Mouse (Mus musculus): ENCODE measurements around the gene Me3.

The Me3 gene

DNA sequence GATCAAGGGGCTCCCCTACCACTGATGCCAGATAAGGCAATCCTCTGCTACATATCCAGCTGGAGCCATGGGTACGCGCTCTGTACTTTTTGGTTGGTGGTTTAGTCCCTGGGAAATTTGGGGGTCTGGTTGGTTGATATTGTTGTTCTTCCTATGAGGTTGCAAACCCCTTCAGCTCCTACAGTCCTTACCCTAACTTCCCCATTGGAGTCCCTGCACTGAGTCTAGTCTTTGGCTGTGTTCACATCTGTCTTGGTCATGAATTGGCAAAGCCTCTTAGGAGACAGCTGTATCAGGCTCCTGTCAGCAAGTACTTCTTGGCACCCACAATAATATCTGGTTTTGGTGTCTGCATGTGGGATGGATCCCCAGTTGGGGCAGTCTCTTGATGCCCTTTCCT, 98.9 kb downstream of the Me3 start:
- peak; percentile 14 for DNase-seq

DNA sequence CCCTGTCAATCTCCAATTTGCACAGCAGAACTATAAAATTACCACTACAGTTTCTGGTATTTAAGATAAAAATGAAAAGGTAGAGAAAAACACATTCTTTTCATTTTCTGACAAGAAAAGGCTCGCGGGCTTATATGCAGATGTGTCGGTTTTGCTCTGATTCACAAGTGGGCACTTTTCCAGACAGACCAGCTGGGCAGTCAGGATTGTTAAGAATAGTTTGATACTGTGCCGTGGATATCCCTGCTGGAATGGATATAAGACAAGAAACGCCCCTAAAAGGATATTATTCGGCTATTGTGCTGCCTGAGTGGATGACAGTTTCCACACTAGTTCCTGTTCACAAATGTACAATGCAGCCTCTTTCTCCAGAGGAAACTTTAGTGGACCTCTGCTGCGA, 116.2 kb downstream of the Me3 start:
- DNase-seq, result peak; percentile 52

DNA sequence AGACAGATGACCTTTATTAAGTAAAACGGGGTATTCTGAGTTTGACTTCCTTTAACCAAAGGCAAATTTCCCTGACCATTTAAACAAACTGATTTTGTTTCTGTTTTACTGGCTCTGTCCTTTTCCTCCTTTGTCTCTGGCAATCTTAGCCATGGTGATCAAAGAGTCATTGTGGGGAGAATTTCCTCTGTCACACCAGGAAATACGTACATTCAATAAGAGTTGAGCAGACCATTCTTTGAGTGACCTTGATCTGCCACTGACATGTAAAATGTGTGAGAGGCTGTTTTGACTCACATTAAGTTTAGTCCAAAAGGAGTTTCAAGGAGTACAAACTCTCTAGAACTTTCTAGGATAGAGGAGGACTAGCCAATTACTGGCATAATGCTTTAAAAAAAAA, 117.0 kb downstream of the Me3 start:
- no peak for DNase-seq

DNA sequence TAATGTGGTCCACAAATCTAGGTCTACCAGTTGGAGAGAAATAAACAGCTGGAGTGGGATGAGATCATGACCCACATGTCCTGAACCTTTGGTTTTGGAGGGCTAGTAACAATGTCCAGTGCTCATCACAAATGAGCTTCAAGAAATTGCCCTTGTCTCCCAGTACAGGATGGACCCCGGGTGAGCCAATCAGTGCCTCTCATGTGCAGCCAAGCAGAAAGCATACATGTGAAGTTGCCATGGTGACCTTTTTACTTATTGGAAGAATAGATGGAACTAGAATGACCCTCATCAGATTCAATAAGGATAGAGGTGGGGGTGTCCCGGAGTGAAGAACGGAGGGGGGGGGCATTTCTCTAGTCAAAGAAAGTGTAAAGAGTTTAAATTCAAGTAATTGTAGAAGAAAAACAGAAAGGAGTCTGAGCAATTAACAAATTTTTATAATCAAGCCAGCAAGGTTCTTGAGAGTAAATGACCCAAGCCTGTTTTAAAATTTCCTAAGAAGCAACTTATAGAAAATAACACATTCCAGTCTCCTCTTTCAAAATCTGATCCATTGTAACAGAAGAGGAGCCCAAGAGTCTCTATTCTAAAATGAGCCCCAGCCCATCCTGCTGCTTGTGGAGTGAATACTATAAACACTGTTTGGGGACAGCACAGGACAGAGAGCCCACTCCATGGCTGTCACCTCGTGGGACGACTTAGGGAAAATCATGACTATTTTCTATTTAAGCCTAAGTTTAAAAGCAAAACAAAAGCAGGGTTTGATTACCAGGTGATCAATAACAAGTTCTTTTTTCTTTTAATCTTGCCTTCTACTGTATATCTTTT, 134.7 kb downstream of the Me3 start:
- DNase-seq, result no peak

DNA sequence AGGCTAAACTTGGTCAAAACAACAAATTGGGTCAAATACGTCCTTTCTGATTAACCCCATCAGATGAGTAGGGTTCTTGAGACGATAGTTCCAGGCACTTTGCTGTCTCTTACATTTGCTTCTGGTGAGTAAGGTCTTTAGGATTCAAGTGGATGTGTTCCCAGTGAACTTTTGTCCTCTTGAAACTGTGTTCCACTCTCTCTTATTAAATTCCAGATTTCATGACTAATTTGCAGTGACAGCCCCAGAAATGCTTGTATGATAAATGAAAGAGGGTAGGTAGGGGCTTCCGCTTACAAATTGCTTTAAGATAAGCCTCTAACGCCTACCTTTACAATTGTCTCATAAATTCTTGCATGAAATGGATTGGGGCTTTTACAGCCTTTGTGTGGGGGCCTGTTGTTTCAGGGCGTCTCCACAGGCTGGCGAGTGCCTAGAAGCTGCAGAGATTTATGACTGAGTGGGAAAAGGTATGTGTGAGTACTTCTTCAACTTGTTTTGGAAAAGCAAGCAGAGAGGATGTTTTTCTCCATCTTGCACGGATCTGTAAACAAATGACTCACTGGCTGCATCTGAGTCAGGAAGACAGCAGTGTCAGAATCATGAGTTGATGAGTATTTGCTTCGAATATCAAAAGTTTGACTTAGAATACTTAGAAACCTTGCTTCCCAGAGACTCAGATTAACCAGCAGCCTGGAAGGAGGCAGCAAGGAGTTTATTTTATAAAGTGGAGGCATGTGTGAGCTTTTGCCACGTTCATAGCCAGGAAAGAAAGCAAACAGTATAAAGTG, 137.1 kb downstream of the Me3 start:
- DNase-seq, result no peak

DNA sequence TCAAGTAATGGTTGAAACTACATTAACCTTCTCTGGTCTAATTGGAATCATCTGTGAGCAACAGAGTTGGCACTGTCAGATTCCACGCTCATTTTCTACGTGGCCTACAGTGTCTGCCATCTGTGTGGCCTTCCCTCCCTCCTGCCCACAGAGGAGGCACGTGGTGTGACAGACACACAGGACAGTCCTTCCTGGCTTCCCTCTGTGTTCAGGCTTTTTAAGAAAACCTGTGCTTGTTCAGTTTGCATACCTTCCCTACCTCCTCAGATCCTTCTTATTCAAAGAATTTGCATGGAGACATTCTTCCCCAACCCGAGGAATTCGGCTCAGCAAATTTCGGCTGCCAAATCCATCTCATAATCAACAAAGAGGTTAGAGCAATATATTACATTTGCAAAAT, 137.8 kb downstream of the Me3 start:
- DNase-seq, result no peak

DNA sequence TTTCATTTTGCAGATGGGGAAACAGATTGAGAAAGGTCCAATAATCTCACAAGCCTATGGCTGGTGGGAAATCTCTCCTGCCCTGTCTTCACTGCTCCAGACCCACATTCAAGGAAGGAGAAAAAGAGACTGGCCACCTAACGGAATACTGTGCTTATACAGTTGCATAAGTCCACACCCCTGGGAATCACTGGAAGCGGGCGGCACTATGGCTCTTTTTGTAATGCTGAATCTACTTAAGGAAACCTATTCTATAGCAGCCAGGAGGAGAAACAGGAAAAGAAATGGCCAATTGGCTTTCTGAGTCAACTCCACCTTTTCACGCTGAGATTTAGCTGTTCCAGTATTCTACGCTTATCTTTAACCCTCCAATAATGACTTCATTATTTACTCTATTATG, 140.7 kb downstream of the Me3 start:
- no peak for DNase-seq

DNA sequence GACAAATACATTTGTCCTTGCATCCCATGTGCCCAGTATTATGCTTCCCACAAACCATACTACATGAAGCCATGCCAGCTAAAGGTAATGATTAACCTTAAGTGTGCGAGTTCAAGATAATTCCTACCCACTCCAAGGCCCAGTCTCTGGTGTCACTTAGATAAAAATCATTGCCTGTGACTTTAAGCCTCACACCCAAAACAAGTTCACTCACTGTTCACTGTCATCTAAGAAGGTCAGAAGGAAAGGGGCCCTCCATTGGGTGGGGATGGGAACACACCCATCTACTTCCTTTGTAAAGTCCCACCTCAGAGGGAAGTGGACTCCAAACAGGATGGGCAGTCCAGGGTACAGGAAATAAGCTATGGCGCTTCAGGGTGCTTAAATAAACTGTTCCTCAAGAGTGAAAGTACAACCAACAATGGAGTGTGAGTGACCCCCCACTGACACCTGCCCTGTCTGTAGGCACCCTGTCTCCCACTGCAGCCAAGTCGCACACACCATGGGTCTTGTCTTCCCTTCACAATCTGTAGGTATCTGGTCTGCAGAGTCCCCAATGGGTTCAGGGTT, 141.2 kb downstream of the Me3 start:
- DNase-seq, result peak; percentile 74

DNA sequence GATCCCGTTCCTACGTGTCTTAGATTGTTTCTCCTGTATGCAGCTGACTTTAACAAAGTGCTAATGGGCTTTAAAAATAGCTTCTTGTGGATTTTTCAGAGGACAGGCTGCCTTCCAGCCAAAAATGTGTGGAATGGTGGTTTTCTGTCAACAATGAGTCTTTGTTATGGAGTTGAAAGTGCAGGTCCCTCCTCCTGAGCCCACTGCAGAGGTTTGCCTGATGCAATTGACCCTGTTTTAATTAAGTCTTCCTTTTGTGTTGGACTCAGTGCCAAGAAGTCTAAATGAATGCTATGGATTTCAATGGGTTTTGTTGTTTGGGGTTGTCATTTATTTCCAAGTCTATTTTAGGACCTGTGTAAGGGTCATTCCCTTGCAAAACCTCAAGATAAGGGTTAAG, 141.7 kb downstream of the Me3 start:
- no peak for DNase-seq

DNA sequence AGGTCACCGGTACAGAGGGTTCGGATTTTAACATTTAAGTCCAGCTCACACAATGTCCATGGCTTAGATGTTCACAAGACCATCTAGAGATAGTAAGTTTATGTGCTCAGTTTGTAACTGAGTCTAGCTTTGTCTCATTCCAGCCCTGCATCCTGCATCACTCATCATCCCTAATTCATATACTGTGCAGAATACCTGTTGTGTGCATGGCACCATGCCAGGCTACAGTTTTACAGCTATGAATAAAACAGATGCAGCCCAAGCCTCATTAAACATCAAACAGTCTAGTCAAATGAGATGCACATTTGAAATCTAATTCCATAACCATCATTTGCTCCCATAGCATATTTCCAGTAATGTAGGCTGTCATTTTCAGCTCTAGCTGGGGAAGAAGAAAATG, 143.7 kb downstream of the Me3 start:
- no peak for DNase-seq

DNA sequence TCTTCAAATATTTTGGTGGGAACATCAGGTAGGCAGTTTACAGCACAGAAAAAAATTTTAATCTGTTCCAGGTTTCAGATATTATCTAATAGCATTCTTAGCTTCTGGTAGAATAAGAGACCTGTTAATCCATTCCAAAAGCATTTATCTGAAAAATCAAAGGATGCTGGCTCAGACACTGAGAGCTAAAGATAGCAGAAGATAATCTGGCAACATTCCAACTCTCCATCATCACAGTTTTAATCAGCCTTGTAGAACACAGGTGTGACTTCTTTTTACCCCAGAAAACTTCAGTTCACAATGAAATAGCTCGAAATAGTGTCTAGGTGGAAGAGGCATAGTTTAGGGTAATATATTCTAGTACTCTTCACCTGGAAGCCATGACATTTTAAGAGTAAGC, 149.2 kb downstream of the Me3 start:
- no peak for DNase-seq

DNA sequence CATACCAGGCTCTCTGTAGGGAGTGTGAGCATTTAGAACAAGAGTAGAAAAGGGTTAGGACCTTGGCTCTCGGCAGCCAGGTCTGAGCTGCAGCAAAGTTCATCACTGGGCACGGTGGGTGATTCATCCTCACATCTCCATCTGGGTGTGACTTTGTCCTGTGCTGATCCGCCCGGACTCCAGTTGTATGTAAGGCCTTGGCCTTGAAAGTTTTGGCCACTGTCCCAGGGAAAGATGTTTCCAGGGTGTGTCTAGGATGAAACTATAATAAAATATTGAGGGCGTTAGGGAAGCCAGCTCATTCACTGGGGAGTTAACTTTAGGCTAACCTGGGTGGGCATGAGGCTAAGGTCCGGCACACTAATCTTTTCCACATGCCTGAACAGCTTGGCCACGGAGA, 155.5 kb downstream of the Me3 start:
- DNase-seq, result peak; percentile 51

DNA sequence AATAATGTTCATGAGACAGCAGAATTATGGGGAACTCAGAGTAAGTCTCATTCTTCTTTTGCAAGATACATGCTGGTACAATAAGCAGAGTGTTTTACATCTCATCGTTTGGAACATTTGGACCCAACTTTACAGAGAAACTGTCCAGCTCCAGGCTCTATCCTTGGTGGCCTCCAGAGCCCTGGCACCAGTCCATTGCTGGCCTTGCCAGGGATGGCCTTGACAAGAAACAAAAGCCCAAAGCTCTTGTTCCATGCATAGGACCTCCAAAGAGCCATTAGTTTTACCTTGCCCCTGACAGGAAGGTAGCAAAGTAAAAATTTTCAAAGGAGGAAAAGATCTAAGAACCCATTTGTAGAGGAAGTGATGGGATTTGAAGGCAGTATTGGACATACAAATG, 160.4 kb downstream of the Me3 start:
- DNase-seq, result no peak

DNA sequence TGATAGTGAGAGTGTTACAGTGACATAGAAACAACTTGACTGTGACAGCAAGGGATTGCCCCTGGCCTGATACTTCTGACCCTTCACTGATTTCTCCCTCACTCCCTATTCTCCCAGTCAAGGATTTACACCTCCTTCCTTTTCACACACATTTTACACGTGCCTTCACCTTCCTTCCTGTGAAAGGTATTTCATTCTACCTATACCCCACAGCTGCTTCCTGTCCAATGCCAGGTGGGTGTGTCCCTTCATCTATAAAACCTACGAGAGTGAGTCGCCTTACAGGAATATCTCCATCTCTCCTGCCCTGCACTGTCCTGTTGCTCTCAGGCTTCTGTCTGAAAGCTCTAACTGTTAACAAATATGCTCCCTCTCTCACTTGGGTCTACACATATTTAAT, 163.2 kb downstream of the Me3 start:
- DNase-seq, result no peak

DNA sequence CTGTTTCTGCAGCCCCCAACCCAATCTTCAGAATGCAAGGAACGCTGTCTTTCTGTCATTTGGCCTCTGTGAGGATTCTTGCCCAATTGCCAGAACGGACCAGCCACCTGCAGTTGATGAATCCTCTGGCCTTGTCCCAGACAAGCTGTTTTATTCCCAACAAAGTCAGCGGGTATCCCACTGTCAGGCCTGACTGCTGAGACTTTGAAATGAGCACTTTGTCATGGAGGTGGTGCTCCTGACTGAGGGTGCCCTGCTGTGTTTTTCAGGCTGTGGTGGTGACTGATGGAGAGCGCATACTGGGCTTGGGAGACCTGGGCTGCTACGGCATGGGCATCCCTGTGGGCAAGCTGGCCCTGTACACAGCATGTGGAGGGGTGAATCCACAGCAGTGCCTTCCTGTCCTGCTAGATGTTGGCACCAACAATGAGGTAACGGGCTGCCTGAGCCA, 164.2 kb downstream of the Me3 start:
- DNase-seq, result no peak

DNA sequence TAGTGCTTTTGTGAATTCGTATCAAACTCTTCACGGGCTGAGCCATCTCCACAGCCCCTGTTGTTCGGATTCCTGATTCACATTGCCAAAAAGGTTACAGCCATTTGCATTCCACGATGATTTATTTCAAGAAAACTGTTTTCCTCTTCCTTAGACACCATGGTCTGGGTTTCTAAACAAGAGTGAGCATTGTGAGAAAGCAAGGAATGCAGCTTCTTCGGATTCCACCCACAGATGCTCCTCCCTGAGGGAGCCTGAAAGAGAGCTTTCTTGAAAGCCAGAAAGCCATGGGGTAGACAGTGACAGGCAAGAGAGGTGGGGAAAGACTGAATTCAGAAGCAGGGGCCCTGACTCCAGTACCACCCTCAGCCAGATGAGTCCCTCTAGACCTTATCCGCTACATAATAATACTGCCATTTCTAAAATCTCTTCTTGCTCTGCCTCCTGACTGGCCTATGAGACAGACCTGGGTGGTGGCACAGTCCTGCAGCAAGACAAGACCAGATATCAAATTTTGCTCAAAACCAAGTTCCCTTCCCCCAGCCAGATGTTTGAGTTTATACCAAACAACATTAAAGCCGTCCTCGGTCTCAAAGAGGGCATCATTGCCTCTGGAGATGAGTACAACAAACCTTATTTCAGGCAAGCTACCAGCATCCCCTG, 166.3 kb downstream of the Me3 start:
- DNase-seq, result no peak

DNA sequence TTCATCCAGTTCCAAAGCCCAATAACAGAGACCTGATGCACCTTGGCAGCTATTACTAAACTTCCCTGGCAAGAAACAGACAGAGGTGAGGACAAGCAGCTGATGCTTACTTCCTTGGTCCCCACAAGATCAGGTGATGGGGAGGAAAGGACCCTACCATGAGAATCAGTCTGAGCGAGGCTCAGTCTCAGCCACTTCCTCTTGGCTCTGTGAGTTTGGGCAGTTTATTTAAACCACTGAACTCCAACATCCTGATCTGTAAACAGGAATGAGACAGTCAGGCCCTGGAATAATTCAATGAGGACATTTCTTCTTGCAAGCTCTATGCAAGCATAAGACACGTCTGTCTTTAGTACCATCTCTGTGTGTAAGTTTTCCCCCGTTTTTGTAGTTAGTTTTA, 170.3 kb downstream of the Me3 start:
- peak; percentile 33 for DNase-seq

DNA sequence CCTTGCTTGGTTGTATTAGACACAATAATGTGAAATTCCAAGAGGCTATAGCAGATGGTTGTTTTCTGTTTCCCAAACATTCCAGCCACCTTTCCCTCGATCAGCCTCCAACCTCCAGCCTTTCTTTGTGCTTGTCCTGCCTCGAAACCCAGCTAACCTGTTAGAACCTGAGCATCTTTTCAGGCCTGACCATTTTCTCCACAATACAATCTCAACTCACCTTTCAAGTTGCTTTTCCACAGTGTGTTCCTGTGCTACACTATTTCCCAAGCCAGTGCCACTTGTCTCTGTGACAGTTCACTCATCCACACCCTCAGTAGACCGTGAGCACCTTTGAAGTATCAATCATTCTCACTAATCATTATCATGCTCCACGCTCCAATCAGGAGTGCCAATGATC, 171.8 kb downstream of the Me3 start:
- no peak for DNase-seq

DNA sequence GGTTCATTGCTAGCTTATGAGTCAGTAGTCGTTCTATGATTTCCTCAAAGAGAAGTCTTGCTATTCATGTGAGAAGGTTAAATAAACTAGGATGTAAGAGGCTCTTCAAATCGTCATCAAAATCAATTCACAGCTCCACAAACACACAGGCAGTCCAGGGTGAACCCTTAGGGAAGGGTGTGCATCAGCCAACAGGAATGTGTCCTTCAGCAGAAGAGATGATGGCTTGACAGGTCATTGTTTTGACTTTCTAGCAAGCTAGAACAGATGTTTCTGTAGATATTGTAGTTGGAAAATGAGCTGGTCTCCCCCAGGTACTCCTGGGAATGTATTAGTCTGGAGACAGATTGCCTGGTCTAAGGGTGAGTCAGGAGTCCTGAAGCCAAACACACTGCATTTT, 177.2 kb downstream of the Me3 start:
- DNase-seq, result no peak

DNA sequence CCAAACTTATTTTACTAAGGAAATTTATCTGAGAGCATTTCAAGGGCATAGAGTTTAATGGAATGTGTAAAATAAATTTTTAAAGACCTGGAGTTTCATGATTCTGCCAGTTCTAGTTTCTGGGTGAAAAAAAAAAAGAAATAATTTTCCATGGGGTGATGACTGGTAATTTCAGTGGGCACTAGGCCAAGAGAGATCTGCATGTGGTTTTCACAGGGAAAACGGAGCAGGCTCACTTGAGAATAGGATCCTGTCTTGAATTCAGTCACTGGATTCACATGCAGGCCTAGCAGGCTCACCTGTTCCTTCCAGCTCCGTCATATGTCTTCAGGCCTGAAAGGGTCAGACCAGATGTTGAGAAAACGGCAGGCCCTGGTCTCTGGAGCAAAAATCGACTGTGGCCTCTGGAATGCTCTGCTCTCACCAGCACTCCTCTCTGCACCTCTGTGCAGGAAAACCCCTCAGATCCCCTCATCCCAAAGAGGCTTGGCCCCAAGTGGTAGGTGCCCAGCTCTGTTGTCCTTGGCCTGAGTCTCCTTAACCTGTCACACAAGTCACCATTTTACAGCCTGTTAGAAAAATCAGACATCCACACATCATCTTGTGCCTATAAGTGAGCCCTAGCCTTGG, 196.4 kb downstream of the Me3 start:
- no peak for DNase-seq

DNA sequence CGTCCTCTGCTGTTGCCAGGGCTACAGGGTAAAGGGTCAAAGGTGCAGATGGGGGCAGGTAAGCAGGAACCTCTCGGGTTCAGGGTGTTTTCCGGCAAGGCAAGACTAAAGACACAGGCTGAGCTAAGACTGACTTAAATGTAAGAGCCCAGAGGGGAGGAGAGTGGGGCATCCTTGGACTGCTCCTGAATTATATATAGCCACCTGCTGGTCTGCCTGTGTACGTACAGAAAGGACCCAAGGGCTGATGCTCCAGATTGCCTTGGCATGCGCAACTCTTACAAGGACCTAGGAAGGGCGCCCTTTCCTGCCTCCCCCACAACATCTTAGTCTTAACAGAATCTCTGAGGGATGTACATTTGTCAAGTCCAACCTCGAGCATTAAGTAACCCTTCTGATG, 197.0 kb downstream of the Me3 start:
- DNase-seq, result peak; percentile 56

DNA sequence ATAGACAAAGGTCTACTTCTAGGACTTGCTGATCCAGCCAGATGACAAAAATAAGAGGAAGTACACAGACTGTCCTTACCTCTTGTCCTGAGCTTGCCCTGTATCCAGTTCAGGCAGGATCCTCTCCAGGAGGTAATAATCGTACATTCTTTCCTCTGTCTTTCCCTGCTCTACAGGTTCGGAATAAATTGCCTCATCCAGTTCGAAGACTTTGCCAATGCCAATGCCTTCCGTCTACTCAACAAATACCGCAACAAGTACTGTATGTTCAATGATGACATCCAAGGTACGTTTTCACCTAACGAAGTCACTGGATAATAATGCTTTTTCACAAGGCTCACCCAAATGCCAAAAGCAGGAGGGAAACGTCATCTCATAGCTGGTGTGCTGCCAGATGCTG, 201.3 kb downstream of the Me3 start:
- no peak for DNase-seq

DNA sequence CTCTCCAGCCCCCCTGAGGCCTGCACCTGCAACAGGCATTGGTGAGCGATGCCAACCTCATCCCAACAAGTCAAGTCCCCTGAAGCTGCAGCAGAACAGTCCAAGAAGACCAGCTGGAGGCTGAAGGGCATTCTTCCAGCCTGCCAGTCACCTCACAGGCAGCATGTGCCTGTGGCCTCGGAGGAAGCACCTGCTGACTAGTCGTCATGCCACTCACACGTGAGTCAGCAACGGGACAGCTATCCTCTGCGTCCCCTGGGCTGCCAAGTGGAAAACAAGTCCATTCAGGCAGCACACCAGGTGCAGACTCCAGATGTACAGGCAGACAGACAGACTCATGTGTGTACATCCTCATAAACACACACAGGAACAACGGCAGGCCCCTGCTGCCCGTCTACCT, 203.4 kb downstream of the Me3 start:
- no peak for DNase-seq

All from lung, postnatal 10 days (tissue).